Comparison of ENCODE assay signal across 8 mouse cellular contexts in genomic region chr17:56829171-56829570, GRCm38 (mm10). TPM values are rescaled to one million over a fixed set of nuclear protein-coding genes. Genes with fewer than 3 reads are reported as not detected.
DNase-seq lines count a peak whose midpoint lies in the region; ATAC-seq and TF ChIP-seq lines count a peak whose summit lies in the region.

No protein-coding gene starts in this region.

- H3K9ac ChIP-seq in lung, embryonic 16.5 days (ENCODE audit: low read length) = peak overlapping the region; percentile 57; the same call in 1 of the 2 replicates
- peak overlapping the region; percentile 66; the same call in 1 of the 2 replicates for H3K9ac ChIP-seq in forebrain, embryonic 12.5 days
- H3K9ac ChIP-seq in limb, embryonic 14.5 days (ENCODE audit: low read depth, low read length, severe bottlenecking) = no peak overlapping the region
- 0 out of 2 replicates have a peak overlapping the region, but pooled peaks have one; percentile 48 for H3K9ac ChIP-seq in stomach, embryonic 14.5 days (replicated peaks; ENCODE audit: low read depth, low read length)

- no peak for ATAC-seq in lung, embryonic 16.5 days (ENCODE audit: low read depth)
- ATAC-seq in forebrain, embryonic 12.5 days (ENCODE audit: low FRiP score) = no peak
- ATAC-seq in limb, embryonic 14.5 days (ENCODE audit: low FRiP score, low read depth) = no peak
- no peak for ATAC-seq in stomach, embryonic 14.5 days (ENCODE audit: insufficient number of reproducible peaks, insufficient read depth, low FRiP score, low read depth)

- TF ChIP-seq POLR2A in limb, embryonic 14.5 days (IDR thresholded peaks at IDR 0.05; ENCODE audit: borderline replicate concordance, extremely low read depth, insufficient read depth, insufficient read length) = no peak

- peak overlapping the region; percentile 59 for H3K4me3 ChIP-seq in lung, embryonic 16.5 days (ENCODE audit: low read length)
- H3K4me3 ChIP-seq in forebrain, embryonic 12.5 days (replicated peaks) = peak overlapping the region; percentile 66
- H3K4me3 ChIP-seq in limb, embryonic 14.5 days (replicated peaks; ENCODE audit: low read length) = peak overlapping the region; percentile 61
- H3K4me3 ChIP-seq in stomach, embryonic 14.5 days (ENCODE audit: low read depth, low read length) = peak overlapping the region; percentile 67

- H3K36me3 ChIP-seq in lung, embryonic 16.5 days (ENCODE audit: control insufficient read depth, insufficient read depth, low read length) = no peaks in the 10 kb centered on the region
- H3K36me3 ChIP-seq in forebrain, embryonic 12.5 days (replicated peaks) = no peaks in the 10 kb centered on the region
- H3K36me3 ChIP-seq in limb, embryonic 14.5 days (ENCODE audit: control insufficient read depth, insufficient read depth, low read length) = no peaks in the 10 kb centered on the region
- no peaks in the 10 kb centered on the region for H3K36me3 ChIP-seq in stomach, embryonic 14.5 days (ENCODE audit: control insufficient read depth, insufficient read depth, low read length)

- peaks cover 3% of the 10 kb centered on the region; the same call in 1 of the 2 replicates for H3K27me3 ChIP-seq in lung, embryonic 16.5 days (ENCODE audit: control insufficient read depth, insufficient read depth, low read depth, low read length)
- H3K27me3 ChIP-seq in forebrain, embryonic 12.5 days = peaks cover 13% of the 10 kb centered on the region
- peaks cover 13% of the 10 kb centered on the region; the same call in 1 of the 2 replicates for H3K27me3 ChIP-seq in limb, embryonic 14.5 days (ENCODE audit: control insufficient read depth, insufficient read depth, low read length)
- no peaks in the 10 kb centered on the region for H3K27me3 ChIP-seq in stomach, embryonic 14.5 days (ENCODE audit: control insufficient read depth, insufficient read depth, low read length)

- 31% methylated on average over 11 of the region's 11 CpGs for WGBS in lung, embryonic 16.5 days
- 22% methylated on average over 11 of the region's 11 CpGs for WGBS in forebrain, embryonic 12.5 days
- WGBS in limb, embryonic 14.5 days = 28% methylated on average over 11 of the region's 11 CpGs
- 30% methylated on average over 11 of the region's 11 CpGs for WGBS in stomach, embryonic 14.5 days

- H3K4me1 ChIP-seq in lung, embryonic 16.5 days (replicated peaks; ENCODE audit: control insufficient read depth, insufficient read depth, low read length) = peaks cover 8% of the 10 kb centered on the region; the same call in 1 of the 2 replicates
- H3K4me1 ChIP-seq in forebrain, embryonic 12.5 days = peaks cover 17% of the 10 kb centered on the region
- H3K4me1 ChIP-seq in limb, embryonic 14.5 days (ENCODE audit: control insufficient read depth, insufficient read depth, low read length) = peaks cover 5% of the 10 kb centered on the region; the same call in 1 of the 2 replicates
- peaks cover 11% of the 10 kb centered on the region; the same call in 1 of the 2 replicates for H3K4me1 ChIP-seq in stomach, embryonic 14.5 days (ENCODE audit: control insufficient read depth, insufficient read depth, low read length)

- H3K4me2 ChIP-seq in lung, embryonic 16.5 days (ENCODE audit: low read depth, low read length) = 0 out of 2 replicates have a peak overlapping the region, but pooled peaks have one; percentile 85
- peak overlapping the region; percentile 83 for H3K4me2 ChIP-seq in forebrain, embryonic 12.5 days
- H3K4me2 ChIP-seq in limb, embryonic 14.5 days (replicated peaks; ENCODE audit: low read depth, low read length, severe bottlenecking) = peak overlapping the region; percentile 91
- peak overlapping the region; percentile 88 for H3K4me2 ChIP-seq in stomach, embryonic 14.5 days (replicated peaks; ENCODE audit: low read depth, low read length)

- DNase-seq in lung, adult 18-20 months = no peak
- DNase-seq in limb, embryonic 14.5 days (ENCODE audit: low spot score) = no peak
- DNase-seq in adrenal gland, adult (ENCODE audit: inconsistent age in 2 of 2, low spot score in 1 of 2) = no peak
- no peak for DNase-seq in left cerebral cortex, adult 9 months (ENCODE audit: low spot score in 2 of 2)
- no peak for DNase-seq in urinary bladder, adult 2 months (ENCODE audit: low spot score)

- no peaks in the 10 kb centered on the region for H3K9me3 ChIP-seq in lung, embryonic 16.5 days (ENCODE audit: control insufficient read depth, low read length)
- no peaks in the 10 kb centered on the region for H3K9me3 ChIP-seq in forebrain, embryonic 12.5 days
- H3K9me3 ChIP-seq in limb, embryonic 14.5 days (ENCODE audit: control insufficient read depth, low read length) = no peaks in the 10 kb centered on the region
- no peaks in the 10 kb centered on the region for H3K9me3 ChIP-seq in stomach, embryonic 14.5 days (ENCODE audit: control insufficient read depth, low read depth, low read length)

- no peak overlapping the region for H3K27ac ChIP-seq in lung, embryonic 16.5 days (ENCODE audit: low read length)
- H3K27ac ChIP-seq in forebrain, embryonic 12.5 days = no peak overlapping the region
- H3K27ac ChIP-seq in limb, embryonic 14.5 days (replicated peaks; ENCODE audit: low read depth, low read length) = no peak overlapping the region
- no peak overlapping the region for H3K27ac ChIP-seq in stomach, embryonic 14.5 days (ENCODE audit: low read length)

RNA-seq across cellular contexts. Expression of gene Rfx2, which starts 1.6 kb away (rescaled TPM):
- polyA plus RNA-seq in lung, embryonic 16.5 days (2015; fragmentation: Nextera tagmentation; extraction: Ambion mirVana) = 6.7 and 6.9 TPM in 2 replicates
- polyA plus RNA-seq in forebrain, embryonic 12.5 days (2016; fragmentation: Nextera tagmentation; extraction: Ambion mirVana) = 7.2 and 7.8 TPM in 2 replicates
- polyA plus RNA-seq in limb, embryonic 14.5 days (2012; rRNA removed) = 8.2 and 12.1 TPM in 2 replicates
- 4.2 and 4.5 TPM in 2 replicates for polyA plus RNA-seq in limb, embryonic 14.5 days (2014; fragmentation: Nextera tagmentation; extraction: Ambion mirVana)
- 6.7 TPM in 2 replicates for polyA plus RNA-seq in stomach, embryonic 14.5 days (2014; fragmentation: Nextera tagmentation; extraction: Ambion mirVana)
- 6.6 and 9.4 TPM in 2 replicates for polyA plus RNA-seq in urinary bladder, adult 2 months (2012; rRNA removed)

RNA-seq across cellular contexts. Expression of gene Acsbg2, which starts 45.1 kb away (rescaled TPM):
- not detected in 2 replicates for polyA plus RNA-seq in lung, embryonic 16.5 days (2015; fragmentation: Nextera tagmentation; extraction: Ambion mirVana)
- not detected in 2 replicates for polyA plus RNA-seq in forebrain, embryonic 12.5 days (2016; fragmentation: Nextera tagmentation; extraction: Ambion mirVana)
- polyA plus RNA-seq in limb, embryonic 14.5 days (2012; rRNA removed) = 0.03 TPM in 1 of 2 replicates, not detected in the other
- not detected in 2 replicates for polyA plus RNA-seq in limb, embryonic 14.5 days (2014; fragmentation: Nextera tagmentation; extraction: Ambion mirVana)
- polyA plus RNA-seq in stomach, embryonic 14.5 days (2014; fragmentation: Nextera tagmentation; extraction: Ambion mirVana) = not detected in 2 replicates
- polyA plus RNA-seq in urinary bladder, adult 2 months (2012; rRNA removed) = 0.03 TPM in 1 of 2 replicates, not detected in the other

RNA-seq across cellular contexts. Expression of gene 1700061G19Rik, which starts 46.1 kb away (rescaled TPM):
- 0.43 and 0.53 TPM in 2 replicates for polyA plus RNA-seq in lung, embryonic 16.5 days (2015; fragmentation: Nextera tagmentation; extraction: Ambion mirVana)
- polyA plus RNA-seq in forebrain, embryonic 12.5 days (2016; fragmentation: Nextera tagmentation; extraction: Ambion mirVana) = 0.50 and 0.59 TPM in 2 replicates
- 0.03 and 0.08 TPM in 2 replicates for polyA plus RNA-seq in limb, embryonic 14.5 days (2012; rRNA removed)
- polyA plus RNA-seq in limb, embryonic 14.5 days (2014; fragmentation: Nextera tagmentation; extraction: Ambion mirVana) = 0.26 TPM in 2 replicates
- polyA plus RNA-seq in stomach, embryonic 14.5 days (2014; fragmentation: Nextera tagmentation; extraction: Ambion mirVana) = 0.35 and 0.76 TPM in 2 replicates
- 2.9 and 3.1 TPM in 2 replicates for polyA plus RNA-seq in urinary bladder, adult 2 months (2012; rRNA removed)

RNA-seq across cellular contexts. Expression of gene Prr22, which starts 59.1 kb away (rescaled TPM):
- 0.84 and 1.5 TPM in 2 replicates for polyA plus RNA-seq in lung, embryonic 16.5 days (2015; fragmentation: Nextera tagmentation; extraction: Ambion mirVana)
- 1.2 and 1.3 TPM in 2 replicates for polyA plus RNA-seq in forebrain, embryonic 12.5 days (2016; fragmentation: Nextera tagmentation; extraction: Ambion mirVana)
- 4.5 and 5.0 TPM in 2 replicates for polyA plus RNA-seq in limb, embryonic 14.5 days (2012; rRNA removed)
- polyA plus RNA-seq in limb, embryonic 14.5 days (2014; fragmentation: Nextera tagmentation; extraction: Ambion mirVana) = 0.58 and 0.97 TPM in 2 replicates
- 1.1 and 1.6 TPM in 2 replicates for polyA plus RNA-seq in stomach, embryonic 14.5 days (2014; fragmentation: Nextera tagmentation; extraction: Ambion mirVana)
- 1.1 and 1.5 TPM in 2 replicates for polyA plus RNA-seq in urinary bladder, adult 2 months (2012; rRNA removed)
